Mouse (Mus musculus) megakaryocyte, adult 5-6 weeks (primary cell): ENCODE measurements at regions not wholly inside any gene's neighbourhood (a gene's known extent, or its start where the extent isn't known, plus 50 kb on each side); places are given as distances from the start of the nearest gene placed in this dataset.
A peak's percentile ranks its signal among the peaks of the same experiment; 100 is the strongest.
"Not testable (repeated sequence)": the region's sequence is repeated elsewhere in the genome, so short reads cannot be mapped to it uniquely, and the experiment has no call there.

Source experiments
- ATAC-seq: 2 replicates; pipeline ENCODE4 v1.8.0; 2016; ENCODE audit warnings: mild to moderate bottlenecking, inconsistent platforms; ENCODE audit not compliant: poor library complexity, severe bottlenecking

- not testable (repeated sequence) for ATAC-seq
These were observed 105.7 kb upstream of the Afdn start for GRCm38 (mm10) chr17:13654606-13655005.

GRCm38 (mm10) chr17:13656065-13656464, 104.3 kb upstream of the Afdn start:
- no peak for ATAC-seq

GRCm38 (mm10) chr17:13656485-13657181, 103.7 kb upstream of the Afdn start:
- no peak for ATAC-seq

- no peak for ATAC-seq
These were observed 103.2 kb upstream of the Afdn start for GRCm38 (mm10) chr17:13657182-13657562.

GRCm38 (mm10) chr17:13657656-13658292, 102.6 kb upstream of the Afdn start:
- ATAC-seq, result no peak

- no peak for ATAC-seq
These were observed 101.9 kb upstream of the Afdn start for GRCm38 (mm10) chr17:13658321-13658978.

- peak; percentile 81 for ATAC-seq
These were observed 101.2 kb upstream of the Afdn start for GRCm38 (mm10) chr17:13659103-13659502.

GRCm38 (mm10) chr17:13659943-13660342, 100.4 kb upstream of the Afdn start:
- ATAC-seq, result peak; percentile 86

GRCm38 (mm10) chr17:13661023-13661422, 99.3 kb upstream of the Afdn start:
- no peak for ATAC-seq

GRCm38 (mm10) chr17:13662152-13662551, 98.2 kb upstream of the Afdn start:
- no peak for ATAC-seq
